23 mouse cellular contexts compared by ENCODE assay signal in the genomic region with DNA sequence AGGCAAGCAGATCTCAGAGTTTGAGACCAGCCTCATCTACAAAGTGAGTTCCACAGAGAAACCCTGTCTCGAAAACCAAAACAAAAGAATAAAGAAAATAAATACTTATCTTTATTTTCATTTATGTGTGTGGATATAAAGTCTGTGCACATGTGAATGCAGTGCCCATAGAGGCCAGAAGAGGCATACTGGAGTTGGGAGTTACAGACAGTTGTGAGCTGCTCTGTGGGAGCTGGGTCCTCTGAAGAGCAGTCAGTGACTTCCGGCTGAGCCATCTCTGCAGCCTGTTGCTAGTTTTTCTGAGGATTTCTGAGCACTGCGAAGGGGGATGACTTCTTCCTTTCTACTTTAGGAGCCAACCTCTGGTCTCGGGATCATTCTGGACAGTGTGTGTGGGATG. TPM values are rescaled to one million over a fixed set of nuclear protein-coding genes. Genes with fewer than 3 reads are reported as not detected.
A peak's percentile ranks its signal among the peaks of the same experiment; 100 is the strongest.
DNase-seq lines count a peak whose midpoint lies in the region; ATAC-seq and TF ChIP-seq lines count a peak whose summit lies in the region.
"Had no signal": no experiment of that assay in that cellular context is flagged by ENCODE, and none has a peak within 500 bp of the region (broad histone marks: within the 10 kb centered on the region; RNA-seq: fewer than 3 reads in every experiment).

No protein-coding gene starts in this region.

- no peak overlapping the region for H3K27ac ChIP-seq in kidney, postnatal 0 days
- H3K27ac ChIP-seq: embryonic facial prominence, embryonic 13.5 days; hindbrain, embryonic 10.5 days; intestine, embryonic 15.5 days; liver, embryonic 12.5 days; midbrain, embryonic 15.5 days; neural tube, embryonic 12.5 days; stomach, embryonic 15.5 days had no signal

- H3K4me3 ChIP-seq in kidney, postnatal 0 days (replicated peaks; ENCODE audit: low read depth, low read length) = no peak overlapping the region
- H3K4me3 ChIP-seq: embryonic facial prominence, embryonic 13.5 days; hindbrain, embryonic 10.5 days; intestine, embryonic 15.5 days; liver, embryonic 12.5 days; midbrain, embryonic 15.5 days; neural tube, embryonic 12.5 days; stomach, embryonic 15.5 days had no signal

- ATAC-seq in kidney, postnatal 0 days (replicated peaks; ENCODE audit: low FRiP score, low read depth) = no peak
- ATAC-seq: intestine, embryonic 15.5 days; liver, embryonic 12.5 days; midbrain, embryonic 15.5 days had no signal

- H3K9me3 ChIP-seq in kidney, postnatal 0 days (replicated peaks; ENCODE audit: low read length) = no peaks in the 10 kb centered on the region
- H3K9me3 ChIP-seq: embryonic facial prominence, embryonic 13.5 days; hindbrain, embryonic 10.5 days; intestine, embryonic 15.5 days; liver, embryonic 12.5 days; midbrain, embryonic 15.5 days; neural tube, embryonic 12.5 days; stomach, embryonic 15.5 days had no signal

- H3K27me3 ChIP-seq in kidney, postnatal 0 days (ENCODE audit: insufficient read depth, low read length) = no peaks in the 10 kb centered on the region
- H3K27me3 ChIP-seq: embryonic facial prominence, embryonic 13.5 days; intestine, embryonic 15.5 days; liver, embryonic 12.5 days; midbrain, embryonic 15.5 days; neural tube, embryonic 12.5 days; stomach, embryonic 15.5 days had no signal

- no peak overlapping the region for H3K4me2 ChIP-seq in kidney, postnatal 0 days (ENCODE audit: low read length)
- H3K4me2 ChIP-seq: embryonic facial prominence, embryonic 13.5 days; intestine, embryonic 15.5 days; liver, embryonic 12.5 days; midbrain, embryonic 15.5 days; neural tube, embryonic 12.5 days; stomach, embryonic 15.5 days had no signal

- H3K36me3 ChIP-seq in kidney, postnatal 0 days (ENCODE audit: insufficient read depth, low read length) = peaks cover 58% of the 10 kb centered on the region

- H3K4me1 ChIP-seq in kidney, postnatal 0 days (replicated peaks; ENCODE audit: insufficient read depth, low read length) = no peaks in the 10 kb centered on the region
- H3K4me1 ChIP-seq: embryonic facial prominence, embryonic 13.5 days; hindbrain, embryonic 10.5 days; intestine, embryonic 15.5 days; liver, embryonic 12.5 days; midbrain, embryonic 15.5 days; neural tube, embryonic 12.5 days; stomach, embryonic 15.5 days had no signal

- 93% methylated on average over 4 of the region's 4 CpGs for WGBS in kidney, postnatal 0 days

- intact Hi-C loops in gastrocnemius, postnatal 36 days (cut with DNase I) = no loop called here

- no peak overlapping the region for H3K9ac ChIP-seq in kidney, postnatal 0 days (ENCODE audit: low read depth, low read length)
- H3K9ac ChIP-seq: embryonic facial prominence, embryonic 13.5 days; intestine, embryonic 15.5 days; liver, embryonic 12.5 days; midbrain, embryonic 15.5 days; neural tube, embryonic 12.5 days; stomach, embryonic 15.5 days had no signal

- peak; percentile 16; the same call in 1 of the 2 replicates for TF ChIP-seq CTCF in kidney, postnatal 0 days (IDR thresholded peaks at IDR 0.05; ENCODE audit: low read depth)

- DNase-seq in kidney, postnatal 0 days (ENCODE audit: low spot score) = peak; percentile 8
- DNase-seq in kidney, postnatal 14 days = no peak
- DNase-seq in 3T3-L1 (ENCODE audit: low read depth, low spot score) (peak; percentile 45), 416B (ENCODE audit: low read depth) (peak; percentile 20), ZHBTc4 (ENCODE audit: low read depth, low spot score) (peak; percentile 54)
- DNase-seq in right cerebral cortex, postnatal 10 days (ENCODE audit: low spot score in 2 of 2) = no peak
- no peak for DNase-seq in gastrocnemius, postnatal 36 days
- DNase-seq: adrenal gland, postnatal 36 days; cerebellum, postnatal 14 days; left cerebral cortex, postnatal 4 days; lung, postnatal 4 days; thymus, postnatal 14 days had no signal

RNA-seq across cellular contexts. Expression of a gene that starts 29.9 kb away (rescaled TPM):
- polyA plus RNA-seq in kidney, postnatal 0 days (2015; fragmentation: Nextera tagmentation; extraction: Ambion mirVana) = 17.3 and 17.5 TPM in 2 replicates
- 1 to 10 TPM; 6.9 to 9.1 TPM for total RNA-seq in gastrocnemius, postnatal 36 days (2021)

RNA-seq across cellular contexts. Expression of a gene that starts 30.0 kb away (rescaled TPM):
- polyA plus RNA-seq in kidney, postnatal 0 days (2015; fragmentation: Nextera tagmentation; extraction: Ambion mirVana) = 33.8 and 36.3 TPM in 2 replicates
- 10 to 100 TPM; 20.9 to 21.2 TPM for total RNA-seq in gastrocnemius, postnatal 36 days (2021)

RNA-seq across cellular contexts. Expression of a gene that starts 35.3 kb away (rescaled TPM):
- not detected in 2 replicates for polyA plus RNA-seq in kidney, postnatal 0 days (2015; fragmentation: Nextera tagmentation; extraction: Ambion mirVana)
- not detected for total RNA-seq in gastrocnemius, postnatal 36 days (2021)
- total RNA-seq: adrenal gland, postnatal 36 days; ES-E14; layer of hippocampus, postnatal 14 days; left cerebral cortex, postnatal 4 days had no signal
- polyA plus RNA-seq: embryonic facial prominence, embryonic 13.5 days; forebrain, embryonic 11.5 days; heart, embryonic 14.5 days; hindbrain, embryonic 10.5 days; intestine, embryonic 15.5 days; liver, embryonic 12.5 days; midbrain, embryonic 15.5 days; neural tube, embryonic 12.5 days; stomach, embryonic 15.5 days had no signal

RNA-seq across cellular contexts. Expression of a gene that starts 43.0 kb away (rescaled TPM):
- polyA plus RNA-seq in kidney, postnatal 0 days (2015; fragmentation: Nextera tagmentation; extraction: Ambion mirVana) = 65.1 and 66.4 TPM in 2 replicates
- total RNA-seq in gastrocnemius, postnatal 36 days (2021) = 10 to 100 TPM; 16.3 to 17.6 TPM

RNA-seq across cellular contexts. Expression of a gene that starts 47.9 kb away (rescaled TPM):
- polyA plus RNA-seq in kidney, postnatal 0 days (2015; fragmentation: Nextera tagmentation; extraction: Ambion mirVana) = 22.2 and 22.8 TPM in 2 replicates
- 10 to 100 TPM; 15.5 to 19.6 TPM for total RNA-seq in gastrocnemius, postnatal 36 days (2021)

Comparison
In these comparisons a context has a peak if more than half of its experiments do, and no peak if none do; other contexts are left out.
1. DNase-seq: peak in kidney, postnatal 0 days (single experiment), 3T3-L1 (single experiment), 416B (single experiment) and ZHBTc4 (single experiment); none in kidney, postnatal 14 days (single experiment), right cerebral cortex, postnatal 10 days (0 of 2) and gastrocnemius, postnatal 36 days (0 of 2).